Mouse (Mus musculus): ENCODE measurements at regions not wholly inside any gene's neighbourhood (a gene's known extent, or its start where the extent isn't known, plus 50 kb on each side); places are given as distances from the start of the nearest gene placed in this dataset.

DNA sequence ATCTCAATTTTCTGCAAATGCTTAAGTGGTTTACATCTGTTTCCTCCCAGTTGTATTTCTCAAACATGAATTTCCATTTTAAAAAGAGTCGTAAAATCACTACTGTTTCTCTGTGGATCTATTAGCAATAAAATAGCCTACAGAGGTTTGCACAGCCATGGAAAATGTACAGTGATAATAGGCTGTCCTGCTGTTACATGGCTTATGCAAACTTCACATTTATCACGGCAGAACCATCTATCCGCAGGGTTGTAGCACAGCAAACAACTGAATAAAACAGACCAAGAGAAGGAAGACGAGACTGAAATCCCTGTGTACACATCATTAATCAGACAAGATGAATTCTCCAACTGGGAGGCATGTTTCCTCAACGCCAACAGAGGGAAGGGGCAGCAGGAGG, 222.1 kb downstream of the Skap2 start:
- in situ Hi-C loops (cut with MboI; ENCODE audit: low pct_ligation_motif_present, low pct_unique_long_range_greater_than_20kb, low sequenced_read_pairs) (no loop called here), dilution Hi-C loops (cut with MboI; ENCODE audit: extremely low pct_ligation_motif_present, extremely low pct_unique_long_range_greater_than_20kb, low sequenced_read_pairs) (no loop called here)
- H3K36me3 ChIP-seq (replicated peaks in 1 of 2; ENCODE audit: control insufficient read depth in 1 of 2, insufficient read depth in 1 of 2, low read length in 1 of 2), result no peaks in the 10 kb centered on the region
- no peak overlapping the region for H3K4me2 ChIP-seq (ENCODE audit: insufficient read depth, low read depth, poor library complexity, severe bottlenecking)
- H3K4me3 ChIP-seq (replicated peaks in 1 of 3; ENCODE audit: low read depth in 2 of 3, low read length in 2 of 3, poor library complexity in 1 of 3), result no peak overlapping the region
- no peak overlapping the region for H3K9ac ChIP-seq (ENCODE audit: insufficient read depth, low read depth)
- H3K4me1 ChIP-seq (ENCODE audit: control insufficient read depth in 1 of 2, insufficient read depth in 2 of 2), result no peaks in the 10 kb centered on the region
- no peaks in the 10 kb centered on the region for H3K27me3 ChIP-seq (replicated peaks)
- TF ChIP-seq MAX (IDR thresholded peaks at IDR 0.05; ENCODE audit: low read length) (no peak), E2F4 (IDR thresholded peaks at IDR 0.05; ENCODE audit: insufficient replicate concordance, low read depth, low read length) (no peak), MAZ (IDR thresholded peaks at IDR 0.05; ENCODE audit: low read depth, low read length) (no peak), USF2 (conservative IDR thresholded peaks at IDR 0.05; ENCODE audit: low read depth, low read length) (no peak), SIN3A (IDR thresholded peaks at IDR 0.05; ENCODE audit: low read length) (no peak), RCOR1 (conservative IDR thresholded peaks at IDR 0.05; ENCODE audit: low read depth, low read length) (no peak)
- no peak overlapping the region for H3K27ac ChIP-seq (ENCODE audit: insufficient read depth, low read depth)
- H3K79me2 ChIP-seq (replicated peaks; ENCODE audit: control insufficient read depth, extremely low read depth, insufficient read depth, poor library complexity, severe bottlenecking), result no peaks in the 10 kb centered on the region
- H3K9me3 ChIP-seq (replicated peaks; ENCODE audit: low read length), result no peaks in the 10 kb centered on the region
- DNase-seq (ENCODE audit: extremely low read depth), result no peak

DNA sequence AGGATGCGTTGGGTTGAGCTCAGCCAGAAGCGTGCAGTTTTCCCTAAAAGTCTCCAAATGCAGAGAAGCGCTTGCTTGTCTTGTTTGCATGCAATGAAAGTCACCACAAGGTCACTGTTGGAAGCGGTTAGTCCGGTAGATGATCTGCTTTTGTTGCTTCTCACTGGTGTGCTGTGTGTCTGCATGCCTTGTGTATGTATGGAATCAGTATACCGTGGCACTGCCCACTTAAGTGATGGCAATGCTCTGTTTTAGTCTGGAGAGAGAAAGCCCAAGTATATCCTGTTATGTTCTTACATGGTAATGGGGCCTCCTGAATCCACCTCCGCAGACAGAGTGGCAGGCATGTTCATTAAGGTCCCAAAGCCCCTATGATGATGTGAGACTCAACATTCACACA, 221.7 kb downstream of the Skap2 start:
- no peak overlapping the region for H3K27ac ChIP-seq (ENCODE audit: insufficient read depth, low read depth)
- DNase-seq (ENCODE audit: extremely low read depth), result no peak
- H3K4me2 ChIP-seq (ENCODE audit: insufficient read depth, low read depth, poor library complexity, severe bottlenecking), result no peak overlapping the region
- no peaks in the 10 kb centered on the region for H3K79me2 ChIP-seq (replicated peaks; ENCODE audit: control insufficient read depth, extremely low read depth, insufficient read depth, poor library complexity, severe bottlenecking)
- no peaks in the 10 kb centered on the region for H3K9me3 ChIP-seq (replicated peaks; ENCODE audit: low read length)
- H3K27me3 ChIP-seq (replicated peaks), result no peaks in the 10 kb centered on the region
- dilution Hi-C loops (cut with MboI; ENCODE audit: extremely low pct_ligation_motif_present, extremely low pct_unique_long_range_greater_than_20kb, low sequenced_read_pairs), result no loop called here
- H3K9ac ChIP-seq (ENCODE audit: insufficient read depth, low read depth), result no peak overlapping the region
- no peaks in the 10 kb centered on the region for H3K36me3 ChIP-seq (replicated peaks in 1 of 2; ENCODE audit: control insufficient read depth in 1 of 2, insufficient read depth in 1 of 2, low read length in 1 of 2)
- TF ChIP-seq HCFC1 (IDR thresholded peaks at IDR 0.05; ENCODE audit: low read depth, low read length) (no peak), MAFK (IDR thresholded peaks at IDR 0.05; ENCODE audit: insufficient replicate concordance, low read length) (no peak), CHD2 (IDR thresholded peaks at IDR 0.05; ENCODE audit: low read length) (no peak), RCOR1 (conservative IDR thresholded peaks at IDR 0.05; ENCODE audit: low read depth, low read length) (no peak), IRF4 (IDR thresholded peaks at IDR 0.05; ENCODE audit: low read depth, low read length) (no peak)
- H3K4me1 ChIP-seq (ENCODE audit: control insufficient read depth in 1 of 2, insufficient read depth in 2 of 2), result no peaks in the 10 kb centered on the region
- no peak overlapping the region for H3K4me3 ChIP-seq (replicated peaks in 1 of 3; ENCODE audit: low read depth in 2 of 3, low read length in 2 of 3, poor library complexity in 1 of 3)
- in situ Hi-C loops (cut with MboI; ENCODE audit: low pct_ligation_motif_present, low pct_unique_long_range_greater_than_20kb, low sequenced_read_pairs), result no loop called here

DNA sequence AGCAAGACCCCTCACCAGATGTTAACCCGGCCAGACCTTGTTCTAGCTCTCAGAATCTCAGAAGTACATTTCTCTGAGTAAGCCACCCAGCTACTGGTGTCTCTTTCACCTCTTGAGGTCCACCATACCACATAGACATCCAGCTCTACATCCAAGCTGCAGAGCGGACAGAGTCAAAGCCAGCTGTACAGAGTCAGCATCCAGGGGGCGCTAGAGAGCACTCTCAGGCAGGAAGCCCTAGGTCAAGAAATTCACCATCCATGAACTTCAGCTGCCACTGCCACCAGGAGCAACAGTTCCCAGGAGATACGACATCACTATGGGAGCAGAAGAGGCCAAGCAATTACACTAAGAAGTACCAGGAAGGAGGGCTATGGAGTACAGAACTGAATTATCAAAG, 217.0 kb downstream of the Skap2 start:
- Histone ChIP-seq H3K4me1 (ENCODE audit: control insufficient read depth in 1 of 2, insufficient read depth in 2 of 2) (no peaks in the 10 kb centered on the region), H3K36me3 (replicated peaks in 1 of 2; ENCODE audit: control insufficient read depth in 1 of 2, insufficient read depth in 1 of 2, low read length in 1 of 2) (no peaks in the 10 kb centered on the region), H3K27ac (ENCODE audit: insufficient read depth, low read depth) (no peak overlapping the region), H3K9me3 (replicated peaks; ENCODE audit: low read length) (no peaks in the 10 kb centered on the region), H3K4me3 (replicated peaks in 1 of 3; ENCODE audit: low read depth in 2 of 3, low read length in 2 of 3, poor library complexity in 1 of 3) (no peak overlapping the region), H3K27me3 (replicated peaks) (no peaks in the 10 kb centered on the region), H3K9ac (ENCODE audit: insufficient read depth, low read depth) (no peak overlapping the region), H3K4me2 (ENCODE audit: insufficient read depth, low read depth, poor library complexity, severe bottlenecking) (no peak overlapping the region), H3K79me2 (replicated peaks; ENCODE audit: control insufficient read depth, extremely low read depth, insufficient read depth, poor library complexity, severe bottlenecking) (no peaks in the 10 kb centered on the region)
- dilution Hi-C loops (cut with MboI; ENCODE audit: extremely low pct_ligation_motif_present, extremely low pct_unique_long_range_greater_than_20kb, low sequenced_read_pairs), result no loop called here
- peak; percentile 62 for DNase-seq (ENCODE audit: extremely low read depth)
- TF ChIP-seq CTCF (conservative IDR thresholded peaks at IDR 0.05 in 1 of 2, IDR thresholded peaks at IDR 0.05 in 1 of 2; ENCODE audit: low read depth in 2 of 2, low read length in 2 of 2) (peak; percentile 76 to 88), RAD21 (IDR thresholded peaks at IDR 0.05; ENCODE audit: low read depth, low read length) (peak; percentile 14; the same call in 1 of the 2 replicates), IRF4 (IDR thresholded peaks at IDR 0.05; ENCODE audit: low read depth, low read length) (no peak), SMC3 (IDR thresholded peaks at IDR 0.05; ENCODE audit: low read depth, low read length) (peak; percentile 55), TBP (conservative IDR thresholded peaks at IDR 0.05; ENCODE audit: low read depth, low read length) (no peak)
- in situ Hi-C loops (cut with MboI; ENCODE audit: low pct_ligation_motif_present, low pct_unique_long_range_greater_than_20kb, low sequenced_read_pairs), result no loop called here
